Mouse (Mus musculus): ENCODE results near the gene Spon1.

GRCm38 (mm10) chr7:113965625-113966024, 199.8 kb downstream of the Spon1 start:
- TF ChIP-seq GATA1 (IDR thresholded peaks at IDR 0.05; ENCODE audit: low read depth, low read length) (no peak), EP300 (IDR thresholded peaks at IDR 0.05; ENCODE audit: low read depth in 1 of 2, low read length in 2 of 2) (no peak), MYC (IDR thresholded peaks at IDR 0.05; ENCODE audit: low read depth, low read length) (no peak), HCFC1 (IDR thresholded peaks at IDR 0.05; ENCODE audit: low read depth, low read length) (no peak), TBP (IDR thresholded peaks at IDR 0.05; ENCODE audit: low read depth, low read length) (no peak), POLR2A (IDR thresholded peaks at IDR 0.05; ENCODE audit: control insufficient read depth in 1 of 2, insufficient read depth in 1 of 2, low read depth in 1 of 2, low read length in 2 of 2, poor library complexity in 1 of 2) (no peak), CTCF (IDR thresholded peaks at IDR 0.05 in 2 of 3, conservative IDR thresholded peaks at IDR 0.05 in 1 of 3; ENCODE audit: control insufficient read depth in 1 of 3, insufficient read depth in 1 of 3, low read depth in 2 of 3, low read length in 3 of 3, poor library complexity in 1 of 3, severe bottlenecking in 1 of 3) (no peak), ZC3H11A (IDR thresholded peaks at IDR 0.05; ENCODE audit: low read depth, low read length) (no peak), NRF1 (IDR thresholded peaks at IDR 0.05; ENCODE audit: insufficient read depth, low read depth, low read length, poor library complexity, severe bottlenecking) (no peak)

All from MEL (cell line).